Mouse (Mus musculus): ENCODE results near the gene Kcnh2. TPM values are rescaled to one million over a fixed set of nuclear protein-coding genes. Genes with fewer than 3 reads are reported as not detected.
A peak's percentile ranks its signal among the peaks of the same experiment; 100 is the strongest.

The Kcnh2 gene
- total RNA-seq (2012; rRNA removed) (1.8 and 2.0 TPM in 2 replicates), polyA plus RNA-seq (2012; ENCODE audit: insufficient read depth in 1 of 2, insufficient read length in 2 of 2, low read depth in 1 of 2, low replicate concordance in 2 of 2, missing spikeins in 1 of 2) (1 to 10 TPM in 1 of 2 experiments, not detected in 1; 6.8 TPM)

GRCm38 (mm10) chr5:24351278-24351677, at the start of gene Kcnh2:
Gene Kcnh2, minus strand, starts transcription at chr5:24351604.
- Histone ChIP-seq H3K27ac (ENCODE audit: control insufficient read depth, low read depth, low read length) (no peak within 1 kb of the TSS), H3K9ac (ENCODE audit: control insufficient read depth, low read depth, low read length, poor library complexity, severe bottlenecking) (peak within 1 kb of the TSS; percentile 49), H3K4me3 (ENCODE audit: control insufficient read depth in 1 of 2, insufficient read depth in 1 of 2, low read depth in 2 of 2, low read length in 2 of 2) (peak within 1 kb of the TSS; percentile 29 to 68), H3K79me2 (ENCODE audit: control insufficient read depth, insufficient read depth, low read length, poor library complexity) (no peaks in the 10 kb centered on the region), H3K4me1 (ENCODE audit: control insufficient read depth in 1 of 2, insufficient read depth in 2 of 2, low read length in 2 of 2) (peaks cover 10 to 25% of the 10 kb centered on the region in 2 experiments), H3K36me3 (ENCODE audit: control insufficient read depth in 1 of 2, insufficient read depth in 2 of 2, low read length in 2 of 2) (peaks cover 0 to 9% of the 10 kb centered on the region in 2 experiments; a peak in 2 of 4 replicates), H3K27me3 (ENCODE audit: control insufficient read depth in 1 of 2, insufficient read depth in 2 of 2, low read length in 2 of 2) (no peaks in the 10 kb centered on the region; a peak in 3 of 4 replicates), H3K9me3 (replicated peaks; ENCODE audit: insufficient read depth, low read length) (no peaks in the 10 kb centered on the region)
- no peak for TF ChIP-seq GATA1 (IDR thresholded peaks at IDR 0.05; ENCODE audit: low read depth, low read length)
- TF ChIP-seq TBP (IDR thresholded peaks at IDR 0.05; ENCODE audit: low read depth, low read length) = no peak
- no peak for TF ChIP-seq ELF1 (IDR thresholded peaks at IDR 0.05; ENCODE audit: low read depth, low read length)
- TF ChIP-seq ZC3H11A (IDR thresholded peaks at IDR 0.05; ENCODE audit: low read depth, low read length) = no peak
- TF ChIP-seq USF1 (IDR thresholded peaks at IDR 0.05; ENCODE audit: low read depth, low read length) = no peak
- TF ChIP-seq ZMIZ1 (IDR thresholded peaks at IDR 0.05; ENCODE audit: low read depth, low read length) = no peak
- TF ChIP-seq CTCF (IDR thresholded peaks at IDR 0.05 in 2 of 3, conservative IDR thresholded peaks at IDR 0.05 in 1 of 3; ENCODE audit: control insufficient read depth in 1 of 3, insufficient read depth in 1 of 3, low read depth in 2 of 3, low read length in 3 of 3, poor library complexity in 1 of 3, severe bottlenecking in 1 of 3) = no peak
- TF ChIP-seq KAT2A (conservative IDR thresholded peaks at IDR 0.05; ENCODE audit: low read depth, low read length) = no peak
- no peak for TF ChIP-seq E2F4 (IDR thresholded peaks at IDR 0.05; ENCODE audit: borderline replicate concordance, low read depth, low read length)
- TF ChIP-seq MYB (IDR thresholded peaks at IDR 0.05; ENCODE audit: low read depth, low read length) = no peak
- TF ChIP-seq POLR2AphosphoS5 (IDR thresholded peaks at IDR 0.05; ENCODE audit: borderline replicate concordance, low read depth, low read length) = no peak
- no peak for TF ChIP-seq BHLHE40 (IDR thresholded peaks at IDR 0.05; ENCODE audit: borderline replicate concordance, low read depth, low read length)
- no peak for TF ChIP-seq HCFC1 (IDR thresholded peaks at IDR 0.05; ENCODE audit: low read depth, low read length)
- TF ChIP-seq MAFK (IDR thresholded peaks at IDR 0.05; ENCODE audit: borderline replicate concordance, low read depth, low read length) = no peak
- no peak for TF ChIP-seq EP300 (IDR thresholded peaks at IDR 0.05; ENCODE audit: low read depth in 1 of 2, low read length in 2 of 2)
- TF ChIP-seq ZNF384 (IDR thresholded peaks at IDR 0.05; ENCODE audit: low read depth, low read length) = no peak
- no peak for TF ChIP-seq CHD1 (IDR thresholded peaks at IDR 0.05; ENCODE audit: low read depth, low read length)
- TF ChIP-seq ZKSCAN1 (IDR thresholded peaks at IDR 0.05; ENCODE audit: low read depth, low read length) = no peak
- no peak for DNase-seq (ENCODE audit: low read depth, low spot score)

DNA sequence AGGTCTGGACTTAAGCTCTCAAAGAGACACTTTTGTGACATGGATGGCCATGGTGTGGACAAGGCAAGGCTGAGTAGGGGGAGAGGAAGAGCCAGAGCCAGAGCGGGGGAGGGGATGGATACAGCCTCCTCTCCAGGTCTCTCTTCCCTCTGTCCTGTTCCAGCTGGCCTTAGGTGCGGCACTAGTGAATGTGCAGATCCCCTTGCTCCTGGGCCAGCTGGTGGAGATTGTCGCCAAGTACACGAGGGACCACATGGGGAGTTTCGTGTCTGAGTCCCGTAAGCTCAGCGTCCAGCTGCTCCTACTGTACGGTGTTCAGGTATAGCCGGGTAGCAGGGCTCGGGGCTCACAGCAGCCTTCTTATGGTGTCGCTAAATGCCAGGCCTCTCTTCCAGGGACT, 49.0 kb upstream of the Kcnh2 start:
- peaks cover 2 to 21% of the 10 kb centered on the region in 2 experiments; a peak in 3 of 4 replicates for H3K36me3 ChIP-seq (ENCODE audit: control insufficient read depth in 1 of 2, insufficient read depth in 2 of 2, low read length in 2 of 2)
- no peak overlapping the region for H3K9ac ChIP-seq (ENCODE audit: control insufficient read depth, low read depth, low read length, poor library complexity, severe bottlenecking)
- TF ChIP-seq USF1 (IDR thresholded peaks at IDR 0.05; ENCODE audit: low read depth, low read length) = no peak
- peaks cover 19 to 20% of the 10 kb centered on the region in 2 experiments for H3K4me1 ChIP-seq (ENCODE audit: control insufficient read depth in 1 of 2, insufficient read depth in 2 of 2, low read length in 2 of 2)
- no peaks in the 10 kb centered on the region for H3K27me3 ChIP-seq (ENCODE audit: control insufficient read depth in 1 of 2, insufficient read depth in 2 of 2, low read length in 2 of 2)
- H3K4me3 ChIP-seq (ENCODE audit: control insufficient read depth in 1 of 2, insufficient read depth in 1 of 2, low read depth in 2 of 2, low read length in 2 of 2) = no peak overlapping the region
- no peak overlapping the region for H3K27ac ChIP-seq (ENCODE audit: control insufficient read depth, low read depth, low read length)
- no peaks in the 10 kb centered on the region for H3K9me3 ChIP-seq (replicated peaks; ENCODE audit: insufficient read depth, low read length)
- no peak for DNase-seq (ENCODE audit: low read depth, low spot score)
- no peaks in the 10 kb centered on the region for H3K79me2 ChIP-seq (ENCODE audit: control insufficient read depth, insufficient read depth, low read length, poor library complexity)
